Mouse (Mus musculus) spleen, adult 2 months (tissue): Measurements from ENCODE around the gene Faim2. TPM values are rescaled to one million over a fixed set of nuclear protein-coding genes. Genes with fewer than 3 reads are reported as not detected.

Source experiments
- DNase-seq, 2 experiments: peaks; one replicate each; pipeline versions ENCODE4 v3.0.0 to v3.0.0-alpha.2; 2012 to 2021; ENCODE audit warnings: low spot score in 2 of 2, low read depth in 1 of 2
- H3K27ac ChIP-seq: fragments of 200-500 bp; 2 replicates; pipeline ENCODE4 v1.5.1; 2012; ENCODE audit warnings: low read length, inconsistent platforms; ENCODE audit not compliant: insufficient read depth
- H3K27me3 ChIP-seq: fragments of 200-500 bp; 2 replicates; pipeline ENCODE4 v1.6.1; 2012; ENCODE audit warnings: mild to moderate bottlenecking, moderate library complexity, low read length, inconsistent platforms; ENCODE audit not compliant: control insufficient read depth, insufficient read depth
- H3K36me3 ChIP-seq: fragments of 200-500 bp; 2 replicates; pipeline ENCODE4 v1.6.1; 2012; ENCODE audit warnings: mild to moderate bottlenecking, low read length, inconsistent platforms; ENCODE audit not compliant: control insufficient read depth, insufficient read depth
- H3K4me1 ChIP-seq: fragments of 200-500 bp; 2 replicates; pipeline ENCODE4 v1.6.1; 2011; ENCODE audit warnings: inconsistent platforms; ENCODE audit not compliant: control insufficient read depth, insufficient read depth, insufficient read length
- H3K4me3 ChIP-seq: fragments of 200-500 bp; 2 replicates; pipeline ENCODE4 v1.5.1; 2011; ENCODE audit warnings: mild to moderate bottlenecking, inconsistent platforms; ENCODE audit not compliant: insufficient read depth, insufficient read length; ENCODE audit errors: extremely low read depth
- CTCF ChIP-seq: fragments of 200-500 bp; IDR thresholded peaks from 2 replicates; pipeline ENCODE4 v1.5.1; 2011; ENCODE audit warnings: mild to moderate bottlenecking, inconsistent platforms; ENCODE audit not compliant: insufficient read depth, insufficient read length, insufficient replicate concordance; ENCODE audit errors: extremely low read depth
- POLR2A ChIP-seq: fragments of 200-500 bp; IDR thresholded peaks from 2 replicates; pipeline ENCODE4 v1.6.1; 2011; ENCODE audit warnings: low read depth, low read length, inconsistent platforms
- WGBS: fragments of 180-500 bp; shearing (Covaris S2); methylation state at CpG from one replicate; pipeline ENCODE4 v1.1.7; 2018; 5-methylcytosine and 5-hydroxymethylcytosine counted together
- polyA plus RNA-seq: library from polyadenylated mRNA; depleted of rRNA; stranded (reverse); fragments of >200 nt; gene quantifications from 2 replicates; pipeline ENCODE4 v1.2.3, GENCODE M21; 2012

Faim2 gene
- polyA plus RNA-seq, 1 experiment = 0.06 TPM

DNA sequence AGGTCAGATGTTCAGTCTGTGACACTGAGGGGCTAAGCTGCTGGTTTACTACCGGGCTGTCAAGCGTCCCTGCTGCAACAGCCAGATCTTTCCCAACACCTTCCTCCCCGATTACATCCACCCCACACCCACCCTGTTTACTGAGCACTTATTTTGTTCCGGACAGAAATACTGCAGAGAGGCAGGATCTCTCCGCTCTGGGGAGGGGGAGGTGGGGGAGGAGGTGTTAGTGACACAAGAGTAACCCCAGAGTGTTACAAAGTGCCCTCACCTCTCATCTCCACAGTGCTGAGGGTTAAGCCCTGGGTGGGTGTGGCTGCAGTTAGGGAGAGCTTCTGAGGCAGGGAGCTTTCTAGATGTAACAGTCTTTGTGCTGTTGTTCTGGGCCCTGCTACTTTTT is 27.6 kb downstream of the Faim2 start:
- Histone ChIP-seq H3K4me3 (no peak overlapping the region), H3K36me3 (no peaks in the 10 kb centered on the region), H3K27me3 (no peaks in the 10 kb centered on the region), H3K27ac (no peak overlapping the region), H3K4me1 (no peaks in the 10 kb centered on the region; the same call in 1 of the 2 replicates)
- TF ChIP-seq CTCF = no peak
- no peak for TF ChIP-seq POLR2A
- 62% methylated on average over 5 of the region's 5 CpGs for WGBS
- DNase-seq = no peak

DNA sequence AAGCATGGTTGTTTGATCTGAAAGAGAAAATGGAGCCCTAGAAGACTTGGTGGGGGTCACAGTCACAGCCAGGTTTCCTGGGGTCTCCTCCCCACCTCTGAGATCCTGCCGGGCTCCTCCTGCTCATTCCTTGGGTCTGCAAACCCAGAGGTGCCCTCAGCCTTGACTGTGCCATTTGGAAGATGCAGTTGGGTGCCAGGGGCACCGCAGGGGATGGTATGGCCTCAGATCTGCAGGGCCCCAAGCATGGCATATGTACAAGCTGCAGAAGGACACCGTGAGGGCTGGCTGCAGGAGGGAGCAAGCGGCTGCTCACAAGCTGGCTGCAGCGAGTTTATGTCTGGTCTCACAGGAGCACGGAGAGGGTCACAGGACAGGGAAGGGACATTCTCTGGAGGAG is 28.2 kb downstream of the Faim2 start:
- 67% methylated on average over 6 of the region's 6 CpGs for WGBS
- DNase-seq = no peak
- Histone ChIP-seq H3K27me3 (no peaks in the 10 kb centered on the region), H3K36me3 (no peaks in the 10 kb centered on the region), H3K4me3 (no peak overlapping the region), H3K27ac (no peak overlapping the region), H3K4me1 (no peaks in the 10 kb centered on the region; the same call in 1 of the 2 replicates)
- TF ChIP-seq POLR2A (no peak), CTCF (no peak)

DNA sequence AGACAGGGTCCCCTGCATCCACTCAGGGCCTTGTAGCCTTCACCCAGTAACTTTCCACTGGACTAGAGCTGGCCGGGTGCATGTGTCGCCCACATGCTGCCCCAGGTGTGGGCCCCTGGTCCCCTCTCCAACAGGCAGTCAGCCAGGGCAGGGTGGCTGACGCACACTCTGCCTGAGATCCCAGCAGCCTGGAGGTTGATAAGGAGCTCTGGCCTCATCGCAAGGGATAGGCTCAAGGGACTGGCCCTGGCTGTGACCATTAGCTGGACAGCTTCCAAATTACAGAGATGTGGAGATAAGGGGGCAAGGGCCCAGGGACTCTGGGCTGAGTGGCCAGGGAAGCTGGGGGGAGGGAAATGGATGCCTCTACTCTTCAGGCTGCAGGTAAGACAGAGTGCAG is 29.2 kb downstream of the Faim2 start:
- no peaks in the 10 kb centered on the region for H3K36me3 ChIP-seq
- 67% methylated on average over 4 of the region's 4 CpGs for WGBS
- TF ChIP-seq POLR2A (no peak), CTCF (no peak)
- no peaks in the 10 kb centered on the region for H3K27me3 ChIP-seq
- H3K27ac ChIP-seq = no peak overlapping the region
- no peak overlapping the region for H3K4me3 ChIP-seq
- no peaks in the 10 kb centered on the region; the same call in 1 of the 2 replicates for H3K4me1 ChIP-seq
- no peak for DNase-seq

DNA sequence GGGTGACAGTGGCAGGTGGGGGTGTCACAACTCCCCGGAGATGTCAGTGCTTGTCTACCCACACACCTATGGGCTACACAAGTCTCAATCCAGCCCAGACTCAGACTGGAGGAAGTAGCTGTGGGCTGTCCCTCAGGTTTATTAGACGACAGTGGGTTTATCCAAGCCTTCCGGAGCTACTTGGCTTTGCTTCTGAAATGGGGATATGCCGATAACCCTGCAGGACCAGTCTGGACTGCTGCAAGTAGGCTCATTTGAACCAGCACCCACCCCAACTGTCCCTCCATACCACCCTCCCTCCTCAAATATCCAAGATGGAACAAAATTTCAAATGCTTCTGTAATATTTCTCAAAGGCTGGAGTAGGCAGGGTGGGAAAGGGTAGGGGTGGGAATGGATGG is 29.6 kb downstream of the Faim2 start:
- 78% methylated on average over 4 of the region's 4 CpGs for WGBS
- H3K27ac ChIP-seq = 0 out of 2 replicates have a peak overlapping the region, but pooled peaks have one; percentile 17
- DNase-seq = no peak

DNA sequence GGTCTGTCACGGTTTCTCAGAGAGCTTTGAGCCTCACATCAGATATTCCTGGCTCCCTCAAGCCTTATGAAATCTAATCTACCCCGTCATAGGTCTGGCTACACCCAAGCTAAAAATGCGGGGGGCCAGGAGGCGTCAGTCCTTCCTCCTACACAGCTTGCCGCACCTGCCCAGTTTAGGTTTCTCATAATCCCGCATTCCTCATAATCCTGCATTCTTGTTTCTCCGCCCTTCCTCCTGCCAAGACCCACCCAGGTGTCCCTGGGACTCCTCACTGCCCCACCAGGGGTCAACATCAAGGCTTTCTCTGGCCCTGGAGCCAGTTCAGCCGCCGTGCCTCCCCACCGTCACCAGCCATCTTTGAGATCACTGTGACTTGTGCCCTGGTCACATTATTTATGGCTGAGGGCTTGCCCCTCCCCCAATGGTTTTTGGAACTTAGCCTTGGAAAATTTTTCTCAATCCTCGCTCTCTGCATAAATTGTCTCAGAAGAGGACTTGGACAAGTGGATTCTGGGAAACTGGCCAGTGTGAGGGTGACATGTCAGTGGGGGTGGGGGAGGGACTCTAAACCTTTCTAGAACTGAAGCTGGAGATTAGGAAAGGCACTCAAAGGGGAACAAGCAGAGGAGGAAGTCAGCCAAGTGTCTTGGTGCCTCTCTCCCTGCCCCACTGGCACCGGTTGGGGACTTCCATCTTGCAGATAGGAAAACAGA is 30.3 kb downstream of the Faim2 start:
- no peak overlapping the region for H3K4me3 ChIP-seq
- no peak for TF ChIP-seq CTCF
- no peak for TF ChIP-seq POLR2A
- H3K36me3 ChIP-seq = no peaks in the 10 kb centered on the region
- no peak overlapping the region for H3K27ac ChIP-seq
- no peak for DNase-seq
- no peaks in the 10 kb centered on the region; the same call in 1 of the 2 replicates for H3K4me1 ChIP-seq
- H3K27me3 ChIP-seq = no peaks in the 10 kb centered on the region
- 35% methylated on average over 12 of the region's 12 CpGs for WGBS

More for the DNA sequence above, 29.6 kb downstream of the Faim2 start:
- no peaks in the 10 kb centered on the region for H3K36me3 ChIP-seq
- TF ChIP-seq CTCF (no peak), POLR2A (no peak)
- H3K4me1 ChIP-seq = no peaks in the 10 kb centered on the region; the same call in 1 of the 2 replicates
- H3K4me3 ChIP-seq = no peak overlapping the region
- H3K27me3 ChIP-seq = no peaks in the 10 kb centered on the region

DNA sequence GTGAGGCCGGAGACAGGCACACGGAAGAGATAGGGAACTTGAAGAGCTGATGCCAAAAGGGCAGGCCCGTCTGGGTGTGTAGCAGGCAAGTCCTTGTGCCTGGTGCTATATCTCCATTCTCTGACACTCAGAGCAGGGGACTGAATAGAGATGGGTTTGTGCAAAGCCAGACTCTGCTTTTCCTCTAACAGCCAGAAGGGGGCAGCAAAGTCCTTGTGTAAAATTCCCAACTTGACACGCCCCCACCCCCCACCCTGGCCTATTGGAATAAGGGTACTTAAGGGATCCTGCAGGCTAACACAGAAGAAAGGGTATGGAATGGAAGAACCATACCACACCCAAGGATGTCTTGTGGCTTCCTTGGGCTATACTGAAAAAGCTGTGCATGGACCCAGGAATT is 30.9 kb downstream of the Faim2 start:
- no peaks in the 10 kb centered on the region for H3K27me3 ChIP-seq
- peak; percentile 46; the same call in 1 of the 2 replicates for TF ChIP-seq CTCF
- no peak for TF ChIP-seq POLR2A
- H3K27ac ChIP-seq = no peak overlapping the region
- WGBS = 18% methylated on average over 4 of the region's 4 CpGs
- no peaks in the 10 kb centered on the region for H3K36me3 ChIP-seq
- H3K4me1 ChIP-seq = no peaks in the 10 kb centered on the region; the same call in 1 of the 2 replicates
- no peak overlapping the region for H3K4me3 ChIP-seq
- peak in 1 of 2 experiments; percentile 10 for DNase-seq

DNA sequence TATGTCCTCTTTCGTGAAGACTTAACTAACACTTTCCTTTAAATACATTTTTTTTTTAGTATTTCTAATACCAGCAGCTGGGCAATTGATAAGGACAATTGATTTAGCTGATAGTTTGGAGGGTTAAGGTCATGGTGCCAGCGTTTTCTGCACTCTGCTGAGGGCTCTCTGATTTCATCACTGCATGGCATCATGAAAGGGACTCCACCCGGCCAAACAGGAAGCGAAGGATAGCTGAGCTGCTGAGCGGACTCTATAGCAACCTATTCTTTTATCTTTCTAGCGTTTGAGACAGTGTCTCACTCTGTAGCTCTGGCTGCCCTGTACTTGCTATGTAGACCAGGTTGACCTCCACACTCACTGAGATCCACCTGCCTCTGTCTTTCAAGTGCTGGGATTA is 43.2 kb downstream of the Faim2 start:
- WGBS = 48% methylated on average over 6 of the region's 6 CpGs
- DNase-seq = no peak
- H3K4me3 ChIP-seq = no peak overlapping the region

More for the DNA sequence above, 43.2 kb downstream of the Faim2 start:
- H3K27me3 ChIP-seq = no peaks in the 10 kb centered on the region
- H3K36me3 ChIP-seq = no peaks in the 10 kb centered on the region
- H3K4me1 ChIP-seq = no peaks in the 10 kb centered on the region
- TF ChIP-seq CTCF (no peak), POLR2A (no peak)
- H3K27ac ChIP-seq = no peak overlapping the region
